Mouse (Mus musculus): ENCODE measurements at regions not wholly inside any gene's neighbourhood (a gene's known extent, or its start where the extent isn't known, plus 50 kb on each side); places are given as distances from the start of the nearest gene placed in this dataset.

- no peak for TF ChIP-seq POLR2A (IDR thresholded peaks at IDR 0.05; ENCODE audit: insufficient read depth, low read depth, low read length)
- TF ChIP-seq CTCF (IDR thresholded peaks at IDR 0.05), result no peak
Measured at GRCm38 (mm10) chr10:96545312-96545711, 71.5 kb upstream of the Btg1 start.

Data from heart, adult 2 months (tissue).